Mouse (Mus musculus): ENCODE data around the gene Mogat2. TPM values are rescaled to one million over a fixed set of nuclear protein-coding genes. Genes with fewer than 3 reads are reported as not detected.

The Mogat2 gene
- total and polyA plus RNA-seq, 3 experiments = 0.02 TPM; not detected in 2

DNA sequence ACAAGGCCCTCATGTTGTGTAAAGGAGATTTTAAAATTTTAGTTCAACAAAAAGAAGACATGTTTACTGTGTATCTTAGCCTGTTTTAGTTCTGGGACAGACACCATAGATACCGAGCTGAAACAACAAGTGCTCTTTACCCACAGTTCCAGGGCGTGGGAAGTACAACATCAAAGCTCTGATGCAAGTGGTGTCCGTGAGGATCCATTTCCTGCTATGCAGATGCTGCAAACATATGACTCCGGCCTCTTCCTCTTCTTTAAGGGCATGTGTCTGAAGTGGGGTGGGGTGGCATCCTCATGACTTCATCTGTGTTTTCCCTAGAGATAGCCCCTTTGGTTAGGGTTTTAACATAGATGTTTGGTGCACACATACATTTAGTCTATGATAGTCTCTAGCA is 25.1 kb upstream of the Mogat2 start:
- no peaks in the 10 kb centered on the region for H3K4me1 ChIP-seq (ENCODE audit: insufficient read depth, low read depth, low read length)
- ATAC-seq (ENCODE audit: extremely low read depth, insufficient number of reproducible peaks, low FRiP score, poor library complexity, severe bottlenecking) (no peak), DNase-seq (ENCODE audit: low spot score) (no peak)
- H3K9me3 ChIP-seq (replicated peaks) = 0 out of 2 replicates have a peak, but pooled peaks cover 5% of the 10 kb centered on the region
- H3K36me3 ChIP-seq (replicated peaks) = no peaks in the 10 kb centered on the region
- TF ChIP-seq GATA1 (IDR thresholded peaks at IDR 0.05; ENCODE audit: borderline replicate concordance, low read length) = no peak
- TF ChIP-seq CTCF (IDR thresholded peaks at IDR 0.05; ENCODE audit: low read depth, low read length) = no peak
- no peak for TF ChIP-seq TAL1 (conservative IDR thresholded peaks at IDR 0.05; ENCODE audit: low read depth, low read length)
- no peak for TF ChIP-seq GATA2 (IDR thresholded peaks at IDR 0.05; ENCODE audit: borderline replicate concordance, low read depth, low read length)
- no peak for TF ChIP-seq POLR2AphosphoS5 (IDR thresholded peaks at IDR 0.05; ENCODE audit: insufficient replicate concordance, low read depth, low read length)
- H3K27me3 ChIP-seq (ENCODE audit: insufficient read depth, low read length) = peaks cover 8% of the 10 kb centered on the region; the same call in 1 of the 2 replicates
- no peak overlapping the region for H3K4me3 ChIP-seq (ENCODE audit: low read depth, low read length)

- ATAC-seq (ENCODE audit: extremely low read depth, insufficient number of reproducible peaks, low FRiP score, poor library complexity, severe bottlenecking) = no peak
- Histone ChIP-seq H3K9me3 (replicated peaks) (no peaks in the 10 kb centered on the region), H3K4me1 (ENCODE audit: insufficient read depth, low read depth, low read length) (no peaks in the 10 kb centered on the region), H3K36me3 (replicated peaks) (no peaks in the 10 kb centered on the region), H3K4me3 (ENCODE audit: low read depth, low read length) (no peak overlapping the region), H3K27me3 (ENCODE audit: insufficient read depth, low read length) (peaks cover 2% of the 10 kb centered on the region; the same call in 1 of the 2 replicates)
- DNase-seq (ENCODE audit: low spot score) = no peak
- no peak for TF ChIP-seq GATA1 (IDR thresholded peaks at IDR 0.05; ENCODE audit: borderline replicate concordance, low read length)
- TF ChIP-seq GATA2 (IDR thresholded peaks at IDR 0.05; ENCODE audit: borderline replicate concordance, low read depth, low read length) = no peak
- TF ChIP-seq CTCF (IDR thresholded peaks at IDR 0.05; ENCODE audit: low read depth, low read length) = no peak
- TF ChIP-seq TAL1 (conservative IDR thresholded peaks at IDR 0.05; ENCODE audit: low read depth, low read length) = no peak
- no peak for TF ChIP-seq POLR2AphosphoS5 (IDR thresholded peaks at IDR 0.05; ENCODE audit: insufficient replicate concordance, low read depth, low read length)
Measured at GRCm38 (mm10) chr7:99261900-99262299, 23.5 kb upstream of the Mogat2 start.

DNA sequence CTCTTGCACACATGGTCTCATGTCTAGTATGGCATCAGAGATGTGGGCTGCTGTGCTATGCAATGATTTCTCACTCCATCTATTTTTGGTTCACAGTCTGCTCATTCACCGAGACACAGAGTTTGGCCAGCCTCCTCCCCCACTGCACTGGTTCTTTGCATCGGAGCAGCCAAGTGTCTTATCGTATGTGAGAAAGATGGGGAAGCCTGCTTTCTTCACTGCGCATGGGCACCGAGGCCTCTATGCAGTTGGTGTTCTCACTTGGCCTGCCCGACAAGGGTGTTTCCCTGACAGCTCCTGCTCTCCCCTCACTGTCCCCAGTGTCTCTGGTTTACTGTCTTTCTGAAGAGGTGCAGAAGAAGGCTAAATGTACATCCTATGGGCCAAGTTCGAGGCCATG is 16.6 kb upstream of the Mogat2 start:
- TF ChIP-seq POLR2AphosphoS5 (IDR thresholded peaks at IDR 0.05; ENCODE audit: insufficient replicate concordance, low read depth, low read length) (no peak), CTCF (IDR thresholded peaks at IDR 0.05; ENCODE audit: low read depth, low read length) (no peak), GATA2 (IDR thresholded peaks at IDR 0.05; ENCODE audit: borderline replicate concordance, low read depth, low read length) (no peak), TAL1 (conservative IDR thresholded peaks at IDR 0.05; ENCODE audit: low read depth, low read length) (no peak), GATA1 (IDR thresholded peaks at IDR 0.05; ENCODE audit: borderline replicate concordance, low read length) (no peak)
- no peaks in the 10 kb centered on the region for H3K4me1 ChIP-seq (ENCODE audit: insufficient read depth, low read depth, low read length)
- DNase-seq (ENCODE audit: low spot score) = no peak
- H3K9me3 ChIP-seq (replicated peaks) = no peaks in the 10 kb centered on the region
- H3K4me3 ChIP-seq (ENCODE audit: low read depth, low read length) = no peak overlapping the region
- no peaks in the 10 kb centered on the region for H3K27me3 ChIP-seq (ENCODE audit: insufficient read depth, low read length)
- H3K36me3 ChIP-seq (replicated peaks) = no peaks in the 10 kb centered on the region
- no peak for ATAC-seq (ENCODE audit: extremely low read depth, insufficient number of reproducible peaks, low FRiP score, poor library complexity, severe bottlenecking)

DNA sequence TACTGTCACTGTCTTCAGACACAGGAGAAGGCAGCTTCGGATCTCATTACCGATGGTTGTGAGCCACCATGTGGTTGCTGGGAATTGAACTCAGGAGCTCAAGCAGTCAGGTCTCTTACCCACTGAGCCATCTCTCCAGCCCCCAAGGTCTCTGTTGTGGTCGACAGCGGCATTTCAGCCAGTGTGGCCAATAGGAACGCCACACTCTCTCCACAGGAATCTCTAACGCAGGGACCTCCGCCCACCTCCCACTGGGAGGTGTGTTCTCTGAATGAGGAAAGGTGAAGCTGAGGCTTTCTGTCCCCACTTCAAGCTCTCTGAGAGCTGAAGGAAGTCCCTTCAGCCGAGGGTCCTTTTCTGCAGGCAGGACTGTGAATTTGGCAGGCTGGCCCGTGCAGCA is 12.0 kb upstream of the Mogat2 start:
- no peaks in the 10 kb centered on the region for H3K4me1 ChIP-seq (ENCODE audit: insufficient read depth, low read depth, low read length)
- TF ChIP-seq GATA2 (IDR thresholded peaks at IDR 0.05; ENCODE audit: borderline replicate concordance, low read depth, low read length) = no peak
- TF ChIP-seq CTCF (IDR thresholded peaks at IDR 0.05; ENCODE audit: low read depth, low read length) = no peak
- no peak for TF ChIP-seq POLR2AphosphoS5 (IDR thresholded peaks at IDR 0.05; ENCODE audit: insufficient replicate concordance, low read depth, low read length)
- no peak for TF ChIP-seq GATA1 (IDR thresholded peaks at IDR 0.05; ENCODE audit: borderline replicate concordance, low read length)
- no peak for TF ChIP-seq TAL1 (conservative IDR thresholded peaks at IDR 0.05; ENCODE audit: low read depth, low read length)
- no peak overlapping the region for H3K4me3 ChIP-seq (ENCODE audit: low read depth, low read length)
- no peaks in the 10 kb centered on the region for H3K9me3 ChIP-seq (replicated peaks)
- no peaks in the 10 kb centered on the region for H3K36me3 ChIP-seq (replicated peaks)
- H3K27me3 ChIP-seq (ENCODE audit: insufficient read depth, low read length) = peaks cover 6% of the 10 kb centered on the region; the same call in 1 of the 2 replicates
- no peak for ATAC-seq (ENCODE audit: extremely low read depth, insufficient number of reproducible peaks, low FRiP score, poor library complexity, severe bottlenecking)
- no peak for DNase-seq (ENCODE audit: low spot score)

- Histone ChIP-seq H3K4me1 (ENCODE audit: insufficient read depth, low read depth, low read length) (no peaks in the 10 kb centered on the region), H3K36me3 (replicated peaks) (no peaks in the 10 kb centered on the region), H3K9me3 (replicated peaks) (no peaks in the 10 kb centered on the region), H3K27me3 (ENCODE audit: insufficient read depth, low read length) (peaks cover 6% of the 10 kb centered on the region; the same call in 1 of the 2 replicates), H3K4me3 (ENCODE audit: low read depth, low read length) (no peak overlapping the region)
- DNase-seq (ENCODE audit: low spot score) (no peak), ATAC-seq (ENCODE audit: extremely low read depth, insufficient number of reproducible peaks, low FRiP score, poor library complexity, severe bottlenecking) (no peak)
- peak; percentile 64 for TF ChIP-seq CTCF (IDR thresholded peaks at IDR 0.05; ENCODE audit: low read depth, low read length)
- TF ChIP-seq GATA2 (IDR thresholded peaks at IDR 0.05; ENCODE audit: borderline replicate concordance, low read depth, low read length) = no peak
Measured at GRCm38 (mm10) chr7:99249582-99249911, 11.1 kb upstream of the Mogat2 start.

GRCm38 (mm10) chr7:99248906-99249581 is 10.6 kb upstream of the Mogat2 start:
- no peaks in the 10 kb centered on the region for H3K9me3 ChIP-seq (replicated peaks)
- peaks cover 6% of the 10 kb centered on the region; the same call in 1 of the 2 replicates for H3K27me3 ChIP-seq (ENCODE audit: insufficient read depth, low read length)
- no peaks in the 10 kb centered on the region for H3K36me3 ChIP-seq (replicated peaks)
- H3K4me3 ChIP-seq (ENCODE audit: low read depth, low read length) = no peak overlapping the region
- ATAC-seq (ENCODE audit: extremely low read depth, insufficient number of reproducible peaks, low FRiP score, poor library complexity, severe bottlenecking) (no peak), DNase-seq (ENCODE audit: low spot score) (no peak)
- TF ChIP-seq CTCF (IDR thresholded peaks at IDR 0.05; ENCODE audit: low read depth, low read length) = no peak
- no peak for TF ChIP-seq POLR2AphosphoS5 (IDR thresholded peaks at IDR 0.05; ENCODE audit: insufficient replicate concordance, low read depth, low read length)
- no peak for TF ChIP-seq GATA2 (IDR thresholded peaks at IDR 0.05; ENCODE audit: borderline replicate concordance, low read depth, low read length)
- TF ChIP-seq TAL1 (conservative IDR thresholded peaks at IDR 0.05; ENCODE audit: low read depth, low read length) = no peak
- no peak for TF ChIP-seq GATA1 (IDR thresholded peaks at IDR 0.05; ENCODE audit: borderline replicate concordance, low read length)
- no peaks in the 10 kb centered on the region for H3K4me1 ChIP-seq (ENCODE audit: insufficient read depth, low read depth, low read length)

All from G1E (cell line).